Mouse (Mus musculus) liver, adult 2 months (tissue): Measurements from ENCODE around the gene Fbn1.

Source experiments
- CTCF ChIP-seq: fragments of 200-500 bp; IDR thresholded peaks from 2 replicates; pipeline ENCODE4 v1.5.1; 2011; ENCODE audit warnings: low read depth, low read length, control low read depth
- POLR2A ChIP-seq: fragments of 200-500 bp; IDR thresholded peaks from 2 replicates; pipeline ENCODE4 v1.6.1; 2011; ENCODE audit warnings: low read length, control low read depth; ENCODE audit not compliant: insufficient read depth; ENCODE audit errors: extremely low read depth

- TF ChIP-seq CTCF = no peak
- no peak for TF ChIP-seq POLR2A
Observed at GRCm38 (mm10) chr2:125291101-125291500, 216.7 kb downstream of the Fbn1 start.
